Mouse (Mus musculus) heart, embryonic 15.5 days (tissue): ENCODE results near the gene Moxd2. TPM values are rescaled to one million over a fixed set of nuclear protein-coding genes. Genes with fewer than 3 reads are reported as not detected.

ENCODE experiments used
- ATAC-seq: fragments of 200-750 bp; cut with Nextera tagmentation; replicated peaks from 2 replicates; pipeline ENCODE4 v1.8.0; 2017; ENCODE audit warnings: low read depth, moderate TSS enrichment; ENCODE audit not compliant: insufficient number of reproducible peaks, insufficient read depth, low FRiP score
- H3K27ac ChIP-seq: fragments of 300-500 bp; sonication (generic); 2 replicates; pipeline ENCODE4 v1.5.1; 2015; ENCODE audit warnings: mild to moderate bottlenecking, inconsistent platforms
- H3K27me3 ChIP-seq: fragments of 300-500 bp; sonication (generic); 2 replicates; pipeline ENCODE4 v1.6.1; 2015; ENCODE audit warnings: inconsistent platforms
- H3K36me3 ChIP-seq: fragments of 300-500 bp; sonication (generic); 2 replicates; pipeline ENCODE4 v1.6.1; 2015; ENCODE audit warnings: mild to moderate bottlenecking, inconsistent platforms
- H3K4me1 ChIP-seq: fragments of 300-500 bp; sonication (generic); replicated peaks from 2 replicates; pipeline ENCODE4 v1.6.1; 2015; ENCODE audit warnings: inconsistent platforms
- H3K4me2 ChIP-seq: fragments of 300-500 bp; sonication (generic); 2 replicates; pipeline ENCODE4 v1.6.1; 2015; ENCODE audit warnings: inconsistent platforms, mild to moderate bottlenecking, moderate library complexity
- H3K4me3 ChIP-seq: fragments of 300-500 bp; sonication (generic); 2 replicates; pipeline ENCODE4 v1.5.1; 2015; ENCODE audit warnings: mild to moderate bottlenecking, inconsistent platforms
- H3K9ac ChIP-seq: fragments of 300-500 bp; sonication (generic); 2 replicates; pipeline ENCODE4 v1.6.1; 2015; ENCODE audit warnings: mild to moderate bottlenecking, inconsistent platforms
- H3K9me3 ChIP-seq: fragments of 300-500 bp; sonication (generic); replicated peaks from 2 replicates; pipeline ENCODE4 v1.6.1; 2016; ENCODE audit warnings: inconsistent platforms
- WGBS: fragments of 180-500 bp; shearing (Covaris S2); methylation state at CpG from one replicate; pipeline ENCODE4 v1.1.7; 2015; ENCODE audit warnings: mixed read lengths; 5-methylcytosine and 5-hydroxymethylcytosine counted together
- polyA plus RNA-seq: library from polyadenylated mRNA; unstranded; fragments of >200 nt; fragmentation: Nextera tagmentation; extraction: Ambion mirVana; gene quantifications from 2 replicates; pipeline ENCODE4 v1.2.1, GENCODE M21; 2015

Moxd2 gene
- not detected in 2 replicates for polyA plus RNA-seq

GRCm38 (mm10) chr6:40887394-40887793 is at the start of gene Moxd2:
Gene Moxd2 (minus strand): TSS chr6:40887494.
- Histone ChIP-seq H3K9ac (no peak within 1 kb of the TSS), H3K4me2 (no peak within 1 kb of the TSS), H3K4me3 (no peak within 1 kb of the TSS), H3K27me3 (no peaks in the 10 kb centered on the region), H3K27ac (no peak within 1 kb of the TSS), H3K9me3 (no peaks in the 10 kb centered on the region), H3K36me3 (no peaks in the 10 kb centered on the region), H3K4me1 (no peaks in the 10 kb centered on the region)
- no peak for ATAC-seq
- 82% methylated on average over 3 of the region's 3 CpGs for WGBS

GRCm38 (mm10) chr6:40919954-40920353 is 32.7 kb upstream of the Moxd2 start:
- Histone ChIP-seq H3K9ac (no peak overlapping the region), H3K4me1 (no peaks in the 10 kb centered on the region), H3K4me2 (no peak overlapping the region), H3K27ac (no peak overlapping the region), H3K4me3 (no peak overlapping the region), H3K9me3 (no peaks in the 10 kb centered on the region), H3K27me3 (no peaks in the 10 kb centered on the region), H3K36me3 (no peaks in the 10 kb centered on the region)
- ATAC-seq = no peak
- WGBS = 73% methylated on average over 4 of the region's 4 CpGs

GRCm38 (mm10) chr6:40900287-40900686 is 13.0 kb upstream of the Moxd2 start, which contains the start of gene Prss58:
Gene Prss58 (minus strand): TSS chr6:40900387.
- Histone ChIP-seq H3K4me2 (no peak within 1 kb of the TSS), H3K9me3 (no peaks in the 10 kb centered on the region), H3K9ac (no peak within 1 kb of the TSS), H3K27ac (no peak within 1 kb of the TSS), H3K4me3 (no peak within 1 kb of the TSS), H3K27me3 (no peaks in the 10 kb centered on the region), H3K36me3 (no peaks in the 10 kb centered on the region), H3K4me1 (no peaks in the 10 kb centered on the region)
- ATAC-seq = no peak

- no peaks in the 10 kb centered on the region for H3K9me3 ChIP-seq
- H3K4me3 ChIP-seq = no peak overlapping the region
- no peaks in the 10 kb centered on the region for H3K27me3 ChIP-seq
- no peaks in the 10 kb centered on the region for H3K36me3 ChIP-seq
- 74% methylated on average over 1 of the region's 1 CpGs for WGBS
- H3K4me1 ChIP-seq = no peaks in the 10 kb centered on the region
- ATAC-seq = no peak
- no peak overlapping the region for H3K4me2 ChIP-seq
- H3K27ac ChIP-seq = no peak overlapping the region
- H3K9ac ChIP-seq = no peak overlapping the region
Measured at GRCm38 (mm10) chr6:40894716-40895115, 7.4 kb upstream of the Moxd2 start.

GRCm38 (mm10) chr6:40893577-40893976 is 6.3 kb upstream of the Moxd2 start:
- no peak overlapping the region for H3K9ac ChIP-seq
- H3K27me3 ChIP-seq = no peaks in the 10 kb centered on the region
- H3K4me3 ChIP-seq = no peak overlapping the region
- no peak overlapping the region for H3K4me2 ChIP-seq
- no peaks in the 10 kb centered on the region for H3K36me3 ChIP-seq
- H3K4me1 ChIP-seq = no peaks in the 10 kb centered on the region
- H3K9me3 ChIP-seq = no peaks in the 10 kb centered on the region
- H3K27ac ChIP-seq = no peak overlapping the region
- no peak for ATAC-seq
- WGBS = 46% methylated on average over 7 of the region's 7 CpGs

- Histone ChIP-seq H3K4me3 (no peak overlapping the region), H3K27me3 (no peaks in the 10 kb centered on the region), H3K27ac (no peak overlapping the region; the same call in 1 of the 2 replicates), H3K9ac (no peak overlapping the region), H3K4me1 (no peaks in the 10 kb centered on the region), H3K4me2 (no peak overlapping the region), H3K9me3 (no peaks in the 10 kb centered on the region), H3K36me3 (no peaks in the 10 kb centered on the region)
- no peak for ATAC-seq
- 67% methylated on average over 4 of the region's 4 CpGs for WGBS
Measured at GRCm38 (mm10) chr6:40891754-40892153, 4.5 kb upstream of the Moxd2 start.

GRCm38 (mm10) chr6:40890973-40891372 is 3.7 kb upstream of the Moxd2 start:
- no peak overlapping the region for H3K4me2 ChIP-seq
- H3K27me3 ChIP-seq = no peaks in the 10 kb centered on the region
- ATAC-seq = no peak
- no peak overlapping the region for H3K9ac ChIP-seq
- no peak overlapping the region for H3K4me3 ChIP-seq
- no peaks in the 10 kb centered on the region for H3K4me1 ChIP-seq
- WGBS = 41% methylated on average over 1 of the region's 1 CpGs
- no peaks in the 10 kb centered on the region for H3K9me3 ChIP-seq
- no peaks in the 10 kb centered on the region for H3K36me3 ChIP-seq
- no peak overlapping the region; the same call in 1 of the 2 replicates for H3K27ac ChIP-seq

- no peak overlapping the region for H3K4me2 ChIP-seq
- no peaks in the 10 kb centered on the region for H3K36me3 ChIP-seq
- H3K9me3 ChIP-seq = no peaks in the 10 kb centered on the region
- H3K9ac ChIP-seq = no peak overlapping the region
- no peaks in the 10 kb centered on the region for H3K4me1 ChIP-seq
- ATAC-seq = no peak
- no peaks in the 10 kb centered on the region for H3K27me3 ChIP-seq
- no peak overlapping the region for H3K27ac ChIP-seq
- H3K4me3 ChIP-seq = no peak overlapping the region
Measured at GRCm38 (mm10) chr6:40845283-40845682, 42.0 kb downstream of the Moxd2 start.

Other genes starting within 250 kb of the Moxd2 start
- not detected in 2 replicates for gene Prss58, start 12.9 kb upstream of the Moxd2 start, polyA plus RNA-seq
- gene 1700074P13Rik, start 53.1 kb upstream of the Moxd2 start, polyA plus RNA-seq = not detected in 2 replicates
- gene Gm4744, start 64.4 kb upstream of the Moxd2 start, polyA plus RNA-seq = not detected in 2 replicates
- 0.29 and 0.65 TPM in 2 replicates for gene 1810009J06Rik, start 77.3 kb upstream of the Moxd2 start, polyA plus RNA-seq
- 0.34 TPM in 1 of 2 replicates, not detected in the other for gene Gm2663, start 112.0 kb upstream of the Moxd2 start, polyA plus RNA-seq
- gene 2210010C04Rik, start 148.0 kb upstream of the Moxd2 start, polyA plus RNA-seq = not detected in 2 replicates